Mouse (Mus musculus) adrenal gland, postnatal 36 days (tissue): ENCODE measurements around the gene Phykpl. TPM values are rescaled to one million over a fixed set of nuclear protein-coding genes. Genes with fewer than 3 reads are reported as not detected.
"Not testable (repeated sequence)": the region's sequence is repeated elsewhere in the genome, so short reads cannot be mapped to it uniquely, and the experiment has no call there.

Experiments
- DNase-seq, 2 experiments: peaks; one replicate each; pipeline ENCODE4 v3.0.0; 2021; ENCODE audit warnings: mixed read lengths in 1 of 2
- total RNA-seq, 2 experiments: library from RNA; stranded (reverse); gene quantifications; 2 replicates each; pipeline ENCODE4 v1.2.3; 2021

The Phykpl gene
- total RNA-seq, 2 experiments from 2014 or later: 20.6 to 26.3 TPM

DNA sequence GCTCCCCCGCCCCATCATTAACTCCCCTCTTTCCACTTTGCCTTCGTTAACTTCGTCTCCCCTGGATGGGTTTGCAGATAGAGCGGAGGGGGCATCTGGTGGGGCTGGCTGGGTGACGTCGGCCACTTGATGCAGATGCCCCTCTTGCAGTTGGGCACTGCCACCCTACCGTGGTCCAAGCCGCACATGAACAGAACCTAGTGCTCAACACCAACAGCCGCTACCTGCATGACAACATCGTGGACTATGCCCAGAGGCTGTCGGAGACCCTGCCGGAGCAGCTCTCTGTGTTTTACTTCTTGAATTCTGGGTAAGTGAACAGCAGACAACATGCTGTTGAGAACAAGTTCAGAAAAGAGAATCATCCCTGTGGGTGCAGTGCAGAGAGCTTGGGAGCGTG lies 1.9 kb downstream of the Phykpl start:
- DNase-seq: no peak

DNA sequence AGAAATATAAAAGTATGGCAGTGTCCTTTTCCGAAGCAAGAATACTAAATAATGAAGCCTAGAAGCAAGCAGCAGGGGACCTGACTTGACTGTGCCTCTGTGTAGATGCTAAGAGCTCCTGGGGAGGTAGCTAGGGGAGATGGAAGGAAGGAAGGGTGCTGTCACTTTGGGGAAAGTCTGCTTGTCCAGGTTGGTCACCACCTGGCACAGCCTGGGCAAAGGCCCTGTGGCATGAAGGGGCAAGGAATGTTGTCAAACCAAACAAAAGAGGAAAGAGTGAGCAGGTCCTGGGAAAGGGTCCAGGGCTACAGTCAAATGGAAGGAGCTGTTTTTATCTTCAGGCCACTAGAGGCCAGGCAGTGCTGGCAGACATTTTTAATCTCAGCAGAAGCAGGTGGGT lies 2.5 kb downstream of the Phykpl start:
- DNase-seq: no peak

DNA sequence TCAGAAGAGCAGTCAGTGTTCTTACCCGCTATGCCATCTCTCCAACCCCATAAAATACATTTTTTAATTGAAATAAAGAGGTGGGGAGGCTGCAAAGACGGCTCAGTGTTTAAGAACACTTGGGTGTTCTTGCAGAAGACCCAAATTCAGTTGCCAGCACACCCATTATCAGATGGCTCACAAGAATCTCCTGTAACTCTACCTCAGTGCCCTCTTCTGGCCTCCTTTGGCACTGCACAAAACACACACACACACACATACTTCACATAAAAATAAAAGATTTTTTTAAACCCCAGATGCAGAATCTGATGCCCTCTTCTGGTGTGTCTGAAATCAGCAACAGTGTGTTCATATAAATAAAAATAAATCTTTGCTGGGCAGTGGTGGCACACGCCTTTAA lies 4.3 kb downstream of the Phykpl start:
- no peak for DNase-seq

DNA sequence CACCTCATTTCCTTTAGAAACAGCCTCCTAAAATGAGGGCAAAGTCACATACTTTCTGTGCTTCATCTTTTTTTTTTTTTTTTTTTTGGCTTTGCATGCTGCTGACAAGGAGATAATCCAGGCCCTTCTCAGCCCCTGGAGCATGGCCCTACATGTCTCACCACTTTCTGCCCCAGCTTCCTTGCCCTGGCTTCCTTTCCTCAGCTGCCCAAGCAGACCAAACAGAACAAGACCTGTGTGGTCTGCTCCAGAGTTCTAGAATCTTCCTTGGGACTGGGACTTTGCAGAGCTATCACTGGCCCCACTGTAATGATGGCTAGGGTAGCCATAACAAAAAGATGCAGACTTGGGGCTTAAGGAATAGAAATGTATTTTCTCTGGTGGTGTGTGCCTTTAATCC lies 5.4 kb downstream of the Phykpl start:
- DNase-seq: no peak

DNA sequence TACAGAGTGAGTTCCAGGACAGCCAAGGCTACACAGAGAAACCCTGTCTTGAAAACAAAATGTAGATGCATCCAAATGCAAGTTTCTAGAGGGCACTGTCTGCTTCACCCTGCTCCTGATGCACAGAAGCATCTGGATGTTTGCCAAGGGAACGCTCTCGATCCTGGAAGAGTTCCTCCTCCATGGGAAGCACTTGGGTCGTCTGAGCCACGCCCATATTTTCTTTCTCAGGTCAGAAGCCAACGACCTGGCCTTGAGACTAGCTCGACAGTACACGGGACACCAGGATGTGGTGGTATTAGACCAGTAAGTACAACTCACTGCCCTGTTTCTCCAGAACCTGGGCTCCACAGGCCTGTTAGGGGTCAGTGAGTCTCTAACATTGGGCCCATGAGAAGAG lies 6.6 kb downstream of the Phykpl start:
- peak in 1 of 2 experiments; percentile 47 for DNase-seq

DNA sequence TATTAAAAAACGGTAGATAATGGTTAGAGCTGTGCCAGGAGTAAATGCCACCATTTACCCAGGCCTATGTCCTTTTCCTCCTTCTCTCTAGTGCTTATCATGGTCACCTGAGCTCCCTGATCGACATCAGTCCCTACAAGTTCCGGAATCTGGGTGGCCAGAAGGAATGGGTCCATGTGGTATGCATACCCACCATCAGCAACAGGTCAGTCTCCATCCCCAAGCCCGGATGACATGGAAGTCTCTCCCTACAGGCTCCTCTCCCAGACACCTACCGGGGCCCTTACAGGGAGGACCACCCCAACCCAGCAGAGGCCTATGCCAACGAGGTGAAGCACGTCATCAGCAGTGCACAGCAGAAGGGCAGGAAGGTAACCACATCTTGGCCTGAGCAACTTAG lies 7.4 kb downstream of the Phykpl start:
- DNase-seq: no peak

DNA sequence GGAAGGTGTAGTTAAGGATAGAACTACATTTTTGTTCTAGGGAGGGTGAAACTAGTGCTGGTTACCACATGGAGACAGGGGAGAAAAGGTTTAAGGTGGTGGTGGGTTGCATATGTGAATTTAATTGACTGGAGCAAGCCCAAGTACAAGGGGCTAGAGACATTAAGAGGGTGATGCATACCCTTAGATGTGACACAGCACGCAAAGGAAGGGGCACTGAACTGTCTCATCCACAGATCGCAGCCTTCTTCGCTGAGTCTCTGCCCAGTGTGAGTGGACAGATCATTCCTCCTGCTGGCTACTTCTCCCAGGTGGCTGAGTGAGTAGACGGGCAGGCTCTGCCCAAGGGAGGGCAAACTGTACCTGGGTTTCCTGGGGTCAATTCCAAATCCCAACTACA lies 8.8 kb downstream of the Phykpl start:
- no peak for DNase-seq

DNA sequence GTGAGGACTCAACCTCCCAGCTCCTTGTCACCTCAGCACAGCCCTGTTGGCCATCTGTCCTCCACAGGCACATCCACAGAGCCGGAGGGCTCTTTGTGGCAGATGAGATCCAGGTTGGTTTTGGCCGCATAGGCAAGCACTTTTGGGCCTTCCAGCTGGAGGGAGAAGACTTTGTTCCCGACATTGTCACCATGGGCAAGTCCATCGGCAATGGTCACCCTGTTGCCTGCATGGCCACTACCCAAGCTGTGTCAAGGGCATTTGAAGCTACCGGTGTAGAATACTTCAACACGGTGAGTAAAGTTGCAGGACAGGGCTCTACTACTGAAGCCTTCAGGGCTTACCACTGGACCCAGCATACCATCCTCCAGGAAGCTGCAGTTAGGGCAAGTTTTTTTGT lies 9.3 kb downstream of the Phykpl start:
- DNase-seq: no peak

DNA sequence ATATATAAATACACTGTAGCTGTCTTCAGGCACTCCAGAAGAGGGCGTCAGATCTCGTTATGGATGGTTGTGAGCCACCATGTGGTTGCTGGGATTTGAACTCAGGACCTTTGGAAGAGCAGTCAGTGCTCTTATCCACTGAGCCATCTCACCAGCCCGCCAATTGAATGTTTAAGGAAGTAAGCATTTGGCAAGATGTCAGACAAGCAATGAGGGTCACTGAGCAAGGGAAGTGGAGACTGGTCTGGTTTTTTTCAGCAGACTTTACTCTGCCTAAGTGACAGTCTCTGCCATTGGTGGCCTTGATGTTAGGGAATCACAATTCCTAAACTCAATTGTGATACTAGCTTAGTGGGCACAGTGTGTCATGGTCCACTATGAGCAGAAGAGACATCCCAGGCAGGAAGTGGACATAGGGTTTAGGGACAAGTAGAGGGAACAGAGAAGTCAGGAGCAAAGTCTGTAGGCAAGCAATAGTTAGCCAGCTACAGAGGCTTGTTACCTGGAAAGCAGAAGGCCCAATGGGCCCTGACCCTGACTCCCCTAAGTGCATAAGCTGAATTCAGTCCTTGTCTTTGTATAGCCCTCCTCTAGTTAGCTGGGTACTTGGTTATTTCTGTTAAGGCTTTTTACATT lies 10.3 kb downstream of the Phykpl start:
- no peak for DNase-seq

DNA sequence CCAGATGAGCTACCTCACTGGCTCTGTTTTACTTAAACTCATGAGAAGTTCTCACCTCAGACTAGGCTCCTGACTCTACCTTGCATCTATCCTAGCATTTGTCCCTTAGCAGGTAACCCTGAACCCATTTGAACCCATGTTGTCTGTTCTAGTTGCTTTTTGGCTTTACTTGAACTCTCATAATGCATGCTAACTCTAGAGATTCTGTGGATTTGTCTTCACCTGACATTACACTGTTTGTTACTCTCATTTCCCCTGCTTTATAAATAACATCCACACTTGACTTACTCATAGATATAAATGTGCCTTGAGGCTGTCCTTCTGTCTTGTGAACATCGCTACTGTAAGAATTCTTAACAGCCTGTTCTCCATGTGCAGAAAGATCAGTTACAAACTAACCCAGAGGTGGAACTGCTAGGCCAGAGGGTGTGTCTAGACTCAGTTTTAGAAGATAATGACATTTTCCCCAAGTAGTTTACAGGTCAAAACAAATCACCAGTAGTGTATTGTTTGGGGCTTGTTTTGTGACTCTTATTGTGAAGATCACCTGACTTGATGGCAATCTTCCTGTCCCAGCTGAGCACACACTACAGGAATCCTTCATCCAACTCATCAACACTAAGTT lies 11.0 kb downstream of the Phykpl start:
- no peak for DNase-seq

DNA sequence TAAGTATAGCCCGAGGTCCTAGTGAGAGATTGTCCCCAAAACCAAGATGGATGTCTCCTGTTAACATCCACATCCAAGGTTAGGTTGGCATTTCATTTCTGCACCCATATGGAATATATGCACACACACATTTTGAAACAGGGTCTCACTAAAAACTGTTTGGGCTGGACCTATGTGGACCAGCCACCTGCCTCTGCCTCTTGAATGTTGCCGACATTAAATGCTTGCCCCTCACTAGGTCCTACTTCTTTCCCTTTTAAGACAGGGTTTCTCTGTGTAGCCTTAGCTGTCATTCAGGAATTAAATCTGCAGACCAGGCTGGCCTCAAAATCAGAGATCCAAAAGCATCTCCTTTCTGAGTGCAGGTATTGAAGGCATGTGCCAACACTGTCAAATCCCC lies 13.0 kb downstream of the Phykpl start:
- DNase-seq: no peak

DNA sequence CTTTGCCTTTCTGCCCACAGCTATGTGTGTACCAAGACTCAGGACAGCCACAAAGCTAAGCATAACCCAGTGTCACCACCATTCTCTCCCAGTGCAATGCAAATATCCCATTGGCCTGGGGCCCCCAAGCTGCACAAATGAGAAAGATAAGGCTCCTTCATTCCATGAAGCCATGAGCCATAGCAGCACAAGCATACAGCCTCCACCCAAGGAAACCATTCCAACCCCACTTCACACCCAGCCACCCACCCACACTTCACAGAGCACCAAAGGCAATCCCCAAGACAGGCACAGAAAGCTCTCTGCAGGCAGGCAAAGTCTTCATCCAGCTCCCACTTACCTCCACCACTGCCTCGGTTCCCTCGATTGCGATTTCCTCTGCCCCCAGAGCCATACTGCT lies 17.7 kb downstream of the Phykpl start:
- no peak for DNase-seq

DNA sequence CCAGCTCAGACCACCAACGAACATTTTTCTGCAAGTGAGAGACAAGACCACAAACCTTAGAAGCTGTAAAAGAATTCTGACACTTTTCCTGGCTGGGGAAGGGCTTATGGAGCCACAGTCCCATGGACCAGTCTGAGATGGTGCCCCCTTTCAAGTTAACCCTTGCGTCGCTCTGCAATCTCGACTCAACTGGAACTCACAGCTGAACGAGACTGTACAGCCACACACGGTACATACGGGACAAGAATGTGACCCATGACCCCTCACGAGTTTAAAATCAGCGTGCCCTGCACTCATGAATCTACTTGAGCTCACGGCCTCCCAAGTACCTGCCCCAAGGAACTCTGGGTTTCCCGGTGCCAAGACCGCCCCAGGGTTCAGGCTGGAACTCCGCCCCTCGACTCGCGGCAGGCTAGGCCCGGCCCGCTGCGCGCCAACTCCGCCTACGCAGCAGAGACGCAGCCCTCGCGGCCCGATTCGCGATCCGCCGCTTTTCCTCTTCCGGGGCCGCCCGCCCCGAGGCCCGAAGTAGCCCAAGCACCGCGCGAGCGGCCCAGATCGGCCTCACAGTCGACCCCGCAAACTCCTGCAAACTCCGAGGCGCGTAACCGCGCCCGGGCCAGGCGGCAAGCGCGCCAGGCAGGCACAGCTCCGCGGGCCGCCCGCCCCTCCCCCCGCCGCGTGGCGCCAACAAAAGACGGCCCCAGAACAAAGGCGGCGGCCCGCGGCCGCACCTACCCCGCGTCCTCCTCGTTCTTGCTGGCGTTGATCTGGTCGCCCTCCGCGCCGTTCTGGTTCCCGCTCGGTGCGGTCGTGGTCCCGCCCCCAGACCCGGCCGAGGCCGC lies 21.3 kb downstream of the Phykpl start:
- DNase-seq: peak; percentile 95 to 97

DNA sequence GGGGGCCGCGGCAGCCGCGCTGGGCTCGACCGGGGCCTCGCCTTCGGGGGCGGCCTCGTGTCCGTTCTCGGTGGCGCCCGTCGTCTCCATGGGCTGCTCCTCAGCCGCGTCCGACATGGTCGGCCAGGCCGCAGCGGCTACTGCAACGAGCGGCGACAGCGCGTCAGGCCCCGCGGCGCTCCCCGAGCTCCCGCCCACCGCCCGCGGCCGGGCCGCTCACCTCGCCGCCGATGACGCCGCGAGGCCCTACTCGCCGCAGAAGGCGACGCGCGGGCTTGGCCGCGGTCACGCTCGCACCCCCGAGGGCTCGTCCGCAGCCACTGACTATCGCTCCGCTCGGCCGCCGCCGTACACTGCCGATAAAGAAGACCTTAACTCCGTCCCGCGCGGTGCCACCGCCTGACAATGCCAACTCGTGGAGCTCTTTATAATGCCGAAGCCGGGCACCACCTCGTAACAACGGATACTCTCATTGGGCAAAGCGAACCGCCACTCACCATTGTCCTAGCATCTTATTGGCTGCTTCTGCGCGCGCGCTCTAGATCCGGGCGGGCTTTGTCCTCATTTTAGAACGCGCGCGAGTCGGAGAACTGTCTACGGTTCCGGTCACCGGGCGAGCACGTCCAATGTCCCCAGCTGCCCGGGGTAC lies 22.0 kb downstream of the Phykpl start, which contains the start of gene Hnrnpab:
TSS of gene Hnrnpab (minus strand) at position 401 of the 649 bp plus-strand sequence.
- DNase-seq: peak; percentile 96 to 97

DNA sequence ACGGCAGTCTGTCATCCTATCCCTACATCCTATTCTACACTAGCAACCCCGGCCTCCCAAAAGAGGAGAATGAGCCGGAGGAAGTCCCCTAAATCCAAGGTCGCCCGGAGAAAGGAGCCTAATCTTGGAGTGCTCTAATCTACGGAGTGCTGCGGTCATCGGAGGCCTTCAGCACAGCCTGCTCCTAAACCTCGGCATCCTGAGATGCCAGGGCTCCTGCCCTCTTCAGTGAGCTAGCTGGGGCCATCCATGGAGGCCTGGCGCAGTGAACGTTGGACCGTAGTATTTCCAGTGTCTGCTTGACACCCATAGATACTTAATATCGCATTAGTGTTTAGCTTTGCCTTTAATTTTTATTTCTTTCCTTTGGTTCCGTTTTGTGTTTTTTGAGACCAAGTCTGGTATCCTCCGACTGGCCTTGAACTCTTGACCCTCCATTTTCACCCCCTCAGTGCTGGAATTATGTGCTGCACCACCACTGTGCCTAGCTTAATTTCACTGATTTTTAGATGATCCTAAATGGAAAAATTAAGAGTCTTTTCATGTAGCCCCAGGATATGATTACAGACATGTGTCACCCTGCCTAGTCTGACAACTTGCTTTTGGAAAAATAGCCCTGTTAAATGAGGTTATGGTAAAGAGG lies 22.7 kb downstream of the Phykpl start:
- DNase-seq: no peak

DNA sequence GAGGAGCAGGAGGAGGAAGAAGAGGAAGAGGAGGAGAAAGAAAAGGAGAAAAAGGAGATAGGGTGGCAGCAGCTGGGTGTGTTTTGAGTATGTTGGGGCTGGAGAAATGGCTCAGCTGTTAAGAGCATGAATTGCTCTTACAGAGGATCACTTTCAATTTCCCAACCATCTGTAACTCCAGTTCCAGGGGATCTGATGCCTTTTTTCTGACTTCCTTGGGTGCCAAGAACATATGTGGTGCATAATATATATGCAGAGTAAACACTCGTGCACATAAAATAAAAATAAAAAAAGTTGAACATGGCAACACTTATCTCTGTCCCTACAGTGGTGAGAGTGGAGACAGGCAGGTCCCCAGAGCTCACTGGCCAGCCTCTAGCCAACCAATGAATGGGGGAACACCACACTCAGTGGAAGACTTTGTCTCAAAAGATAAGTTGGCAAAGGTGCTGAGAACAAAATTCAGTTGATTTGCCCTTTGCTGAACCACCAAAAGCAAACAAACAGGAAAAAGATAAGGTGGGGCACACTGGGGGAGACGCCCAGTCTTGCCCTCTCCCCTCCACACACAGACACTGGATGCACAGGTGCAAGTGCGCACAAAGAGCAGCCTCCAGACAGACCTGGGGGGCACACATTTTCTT lies 24.8 kb downstream of the Phykpl start:
- DNase-seq: no peak

DNA sequence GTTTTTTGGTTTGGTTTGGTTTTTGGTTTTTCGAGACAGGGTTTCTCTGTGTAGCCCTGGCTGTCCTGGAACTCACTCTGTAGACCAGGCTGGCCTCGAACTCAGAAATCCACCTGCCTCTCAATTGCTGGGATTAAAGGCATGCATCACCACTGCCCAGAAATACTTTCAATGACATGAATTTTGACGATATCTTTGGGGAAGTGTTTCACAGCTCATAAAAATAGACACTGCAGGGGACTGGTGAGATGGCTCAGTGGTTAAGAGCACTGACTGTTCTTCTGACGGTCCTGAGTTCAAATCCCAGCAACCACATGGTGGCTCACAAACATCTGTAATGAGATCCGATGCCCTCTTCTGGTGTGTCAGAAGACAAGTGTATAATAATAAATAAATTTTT lies 25.4 kb downstream of the Phykpl start:
- DNase-seq: not testable (repeated sequence)

DNA sequence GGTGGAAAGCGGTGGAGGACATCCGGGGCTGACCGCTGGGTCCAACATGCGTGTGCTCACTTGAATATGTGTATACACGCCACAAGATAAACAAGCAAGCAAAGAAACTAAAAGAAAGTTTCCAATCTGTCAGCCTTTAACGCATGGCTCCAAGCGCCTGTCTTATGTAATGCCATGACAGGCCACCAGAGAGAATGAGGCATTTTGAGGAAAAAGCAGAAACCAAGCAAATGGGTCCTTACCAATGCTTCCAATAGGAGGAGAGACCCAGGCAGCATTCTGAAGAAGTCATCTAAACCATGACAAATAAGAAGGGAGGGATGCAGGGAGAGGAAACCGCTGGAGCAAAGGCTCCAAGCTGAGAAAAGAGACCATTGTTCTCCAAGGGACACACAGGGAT lies 29.7 kb downstream of the Phykpl start:
- no peak for DNase-seq

DNA sequence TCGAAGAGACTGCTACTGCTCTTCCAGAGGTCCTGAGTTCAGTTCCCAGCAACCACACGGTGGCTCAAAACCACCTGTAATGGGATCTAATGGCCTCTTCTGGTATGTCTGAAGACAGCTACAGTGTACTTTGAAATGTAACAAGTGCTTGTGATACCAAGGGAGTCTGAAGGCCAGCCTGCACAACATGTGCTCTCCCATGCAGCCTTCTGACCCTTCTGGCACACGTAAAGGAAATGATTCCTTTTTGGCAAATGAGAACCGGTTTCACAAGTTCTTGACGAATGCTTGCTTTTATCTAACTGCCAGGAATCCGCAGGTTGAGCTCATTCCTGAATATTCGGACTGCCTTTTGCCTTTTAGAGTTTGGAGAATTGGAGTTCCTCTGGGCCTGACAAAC lies 30.6 kb downstream of the Phykpl start:
- DNase-seq: peak in 1 of 2 experiments; percentile 35

DNA sequence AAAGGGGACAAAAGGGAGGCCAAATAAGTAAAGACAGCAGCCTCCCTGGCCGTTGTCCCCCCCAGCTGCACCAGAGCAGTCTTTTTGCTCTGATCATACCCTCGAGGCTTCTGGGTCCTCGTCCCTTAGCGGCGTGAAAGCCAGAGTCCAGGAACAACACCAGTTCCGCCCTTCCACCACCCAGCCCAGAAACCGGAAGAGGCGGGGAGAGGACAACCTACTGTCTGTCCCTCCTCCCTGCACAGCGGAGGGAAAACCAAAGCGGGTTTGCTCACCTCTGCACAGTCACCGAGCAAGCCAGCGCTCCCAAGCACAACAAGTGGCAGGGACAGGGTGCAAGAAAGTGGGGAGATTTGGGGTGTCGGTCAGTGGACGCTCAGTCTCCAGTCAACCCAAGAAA lies 31.0 kb downstream of the Phykpl start:
- DNase-seq: peak; percentile 89 to 91

DNA sequence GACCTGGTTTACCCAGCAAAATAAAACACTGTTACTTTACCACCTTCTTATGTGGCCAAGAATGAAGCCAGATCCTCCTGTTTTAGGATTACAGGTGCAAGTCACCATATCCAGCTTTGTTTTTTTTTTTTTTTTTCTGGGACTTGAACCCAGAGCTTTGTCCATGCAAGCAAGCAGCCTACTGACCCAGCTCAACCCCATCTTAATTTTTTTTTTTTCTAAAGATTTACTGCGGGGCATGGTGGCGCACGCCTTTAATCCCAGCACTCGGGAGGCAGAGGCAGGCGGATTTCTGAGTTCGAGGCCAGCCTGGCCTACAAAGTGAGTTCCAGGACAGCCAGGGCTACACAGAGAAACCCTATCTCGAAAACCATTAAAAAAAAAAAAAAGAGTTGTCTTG lies 31.6 kb downstream of the Phykpl start:
- not testable (repeated sequence) for DNase-seq

DNA sequence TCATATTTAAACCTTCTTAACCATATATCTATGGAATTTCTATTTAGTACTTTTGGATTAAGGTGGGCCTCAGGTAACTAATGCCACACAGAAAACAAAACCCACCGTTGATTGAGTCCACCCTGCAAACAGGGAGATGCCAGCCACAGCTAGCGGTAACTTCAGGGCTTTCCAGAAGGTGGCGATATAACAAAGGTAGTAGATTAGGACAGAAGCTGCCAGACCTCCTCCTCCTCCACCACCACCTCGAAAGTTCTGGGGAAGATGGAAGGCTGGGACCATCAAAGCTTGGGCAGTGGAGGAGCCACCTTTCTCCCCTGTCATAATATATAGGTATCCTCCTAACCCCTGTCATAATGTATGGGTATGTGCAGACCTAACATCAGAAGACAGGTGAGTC lies 33.1 kb downstream of the Phykpl start:
- peak; percentile 73 to 75 for DNase-seq
